Mouse (Mus musculus) liver, embryonic 11.5 days (tissue): ENCODE data around the gene Tfrc. TPM values are rescaled to one million over a fixed set of nuclear protein-coding genes. Genes with fewer than 3 reads are reported as not detected.

Experiments used
- ATAC-seq: fragments of 200-750 bp; cut with Nextera tagmentation; replicated peaks from 2 replicates; pipeline ENCODE4 v1.8.0; 2017; ENCODE audit warnings: moderate number of reproducible peaks, mild to moderate bottlenecking, moderate TSS enrichment, moderate library complexity; ENCODE audit not compliant: low FRiP score
- DNase-seq: peaks from one replicate; pipeline ENCODE4 v3.0.0-alpha.2; 2017; ENCODE audit warnings: low spot score
- H3K27ac ChIP-seq: fragments of 300-500 bp; sonication (generic); 2 replicates; pipeline ENCODE4 v1.5.1; 2014; ENCODE audit warnings: mild to moderate bottlenecking, low read depth, low read length, control low read depth
- H3K27me3 ChIP-seq: fragments of 300-500 bp; sonication (generic); replicated peaks from 2 replicates; pipeline ENCODE4 v1.6.1; 2014; ENCODE audit warnings: low read length, mixed read lengths; ENCODE audit not compliant: control insufficient read depth, insufficient read depth
- H3K36me3 ChIP-seq: fragments of 300-500 bp; sonication (generic); 2 replicates; pipeline ENCODE4 v1.6.1; 2014; ENCODE audit warnings: mild to moderate bottlenecking, low read length, moderate library complexity, mixed read lengths; ENCODE audit not compliant: control insufficient read depth, insufficient read depth
- H3K4me1 ChIP-seq: fragments of 300-500 bp; sonication (generic); replicated peaks from 2 replicates; pipeline ENCODE4 v1.6.1; 2014; ENCODE audit warnings: low read length, mixed read lengths; ENCODE audit not compliant: control insufficient read depth, insufficient read depth
- H3K4me2 ChIP-seq: fragments of 300-500 bp; sonication (generic); 2 replicates; pipeline ENCODE4 v1.6.1; 2014; ENCODE audit warnings: mild to moderate bottlenecking, control low read depth, moderate library complexity
- H3K4me3 ChIP-seq: fragments of 300-500 bp; sonication (generic); 2 replicates; pipeline ENCODE4 v1.5.1; 2014; ENCODE audit warnings: low read depth, low read length, control low read depth
- H3K9ac ChIP-seq: fragments of 300-500 bp; sonication (generic); 2 replicates; pipeline ENCODE4 v1.6.1; 2014; ENCODE audit warnings: low read depth, low read length, control low read depth
- H3K9me3 ChIP-seq: fragments of 300-500 bp; sonication (generic); 2 replicates; pipeline ENCODE4 v1.6.1; 2016; ENCODE audit warnings: low read length, inconsistent platforms, mixed read lengths; ENCODE audit not compliant: control insufficient read depth
- WGBS: fragments of 180-500 bp; shearing (Covaris S2); extraction: QIAGEN DNeasy Blood & Tissue Kit; methylation state at CpG from one replicate; pipeline ENCODE4 v1.1.7; 2014; 5-methylcytosine and 5-hydroxymethylcytosine counted together
- polyA plus RNA-seq: library from polyadenylated mRNA; unstranded; fragments of >200 nt; fragmentation: Nextera tagmentation; extraction: Ambion mirVana; gene quantifications from 2 replicates; pipeline ENCODE4 v1.2.1, GENCODE M21; 2014

The Tfrc gene
- polyA plus RNA-seq, 1 experiment from 2014 or later: 220 TPM

DNA sequence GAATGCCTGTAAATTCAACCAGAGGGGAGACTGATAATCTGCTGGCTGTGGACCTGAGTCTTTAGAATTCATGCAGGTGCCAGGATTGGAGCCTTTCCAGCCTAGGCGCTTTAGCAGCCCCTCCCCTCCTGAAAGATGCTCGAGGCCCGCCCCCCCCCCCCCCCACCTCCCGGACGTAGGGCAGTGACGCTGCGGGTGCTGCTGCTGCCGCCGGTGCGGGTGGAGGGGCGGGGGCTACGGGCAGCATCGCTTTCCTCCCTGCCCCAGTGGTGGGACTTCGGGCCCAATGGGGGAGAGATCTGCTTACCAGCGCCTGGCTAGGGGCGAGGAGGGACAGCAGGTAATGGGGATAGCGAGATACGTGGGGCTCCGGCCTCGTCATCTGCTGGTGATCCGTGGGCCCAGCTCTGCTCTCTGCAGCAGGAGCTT, 50.0 kb downstream of the Tfrc start:
- WGBS: 10% methylated on average over 9 of the region's 21 CpGs
- Histone ChIP-seq H3K9me3 (no peaks in the 10 kb centered on the region), H3K4me1 (peaks cover 69% of the 10 kb centered on the region), H3K4me3 (peak overlapping the region; percentile 38), H3K9ac (peak overlapping the region; percentile 43), H3K4me2 (peak overlapping the region; percentile 69), H3K36me3 (no peaks in the 10 kb centered on the region), H3K27ac (no peak overlapping the region), H3K27me3 (no peaks in the 10 kb centered on the region)
- no peak for ATAC-seq
- no peak for DNase-seq

DNA sequence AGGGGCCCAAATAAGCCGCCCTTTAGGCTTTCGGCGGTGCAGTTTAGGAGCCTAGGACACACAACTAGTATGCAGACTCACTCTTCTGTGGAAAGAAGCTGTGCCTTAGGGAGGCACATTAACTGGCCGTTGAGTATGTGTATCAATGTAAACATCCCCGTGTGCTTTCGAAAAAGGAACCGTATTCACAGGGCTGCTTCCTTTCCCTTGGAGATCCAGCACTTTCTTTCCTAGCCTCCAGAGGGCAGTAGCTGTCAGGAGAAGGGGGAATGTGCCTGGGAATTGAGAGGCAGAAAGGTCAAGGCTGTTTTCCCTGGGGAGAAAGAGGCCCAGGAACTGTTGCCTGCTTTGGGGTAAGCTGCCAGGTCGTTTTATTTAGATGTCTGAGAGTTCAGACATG, 50.7 kb downstream of the Tfrc start:
- peaks cover 75% of the 10 kb centered on the region for H3K4me1 ChIP-seq
- no peak overlapping the region for H3K4me3 ChIP-seq
- no peak for ATAC-seq
- DNase-seq: no peak
- WGBS: 14% methylated on average over 8 of the region's 8 CpGs
- H3K4me2 ChIP-seq: peak overlapping the region; percentile 69
- 0 out of 2 replicates have a peak overlapping the region, but pooled peaks have one; percentile 15 for H3K9ac ChIP-seq
- no peak overlapping the region for H3K27ac ChIP-seq
- H3K9me3 ChIP-seq: no peaks in the 10 kb centered on the region
- H3K36me3 ChIP-seq: no peaks in the 10 kb centered on the region
- H3K27me3 ChIP-seq: no peaks in the 10 kb centered on the region

DNA sequence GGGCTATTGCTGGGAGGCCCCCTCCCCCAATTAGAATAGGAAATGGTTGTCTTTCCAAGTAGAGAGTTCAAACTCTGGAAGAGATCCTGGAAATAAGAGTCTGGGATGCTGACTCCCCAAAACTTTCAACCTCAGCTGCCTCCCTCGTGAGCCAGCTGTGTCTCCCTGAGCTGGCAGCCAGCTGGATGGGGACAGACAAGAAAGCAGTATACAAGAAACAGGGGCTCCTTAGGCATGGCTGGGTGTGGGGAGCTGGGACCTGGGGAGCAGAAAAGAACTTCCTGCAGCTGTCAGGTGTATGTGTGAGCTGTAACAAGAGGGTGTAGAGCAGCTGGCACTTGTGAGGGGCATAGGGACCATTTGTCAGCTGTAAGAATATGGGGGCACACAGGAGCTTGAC, 51.4 kb downstream of the Tfrc start:
- peak overlapping the region; percentile 48 for H3K27ac ChIP-seq

DNA sequence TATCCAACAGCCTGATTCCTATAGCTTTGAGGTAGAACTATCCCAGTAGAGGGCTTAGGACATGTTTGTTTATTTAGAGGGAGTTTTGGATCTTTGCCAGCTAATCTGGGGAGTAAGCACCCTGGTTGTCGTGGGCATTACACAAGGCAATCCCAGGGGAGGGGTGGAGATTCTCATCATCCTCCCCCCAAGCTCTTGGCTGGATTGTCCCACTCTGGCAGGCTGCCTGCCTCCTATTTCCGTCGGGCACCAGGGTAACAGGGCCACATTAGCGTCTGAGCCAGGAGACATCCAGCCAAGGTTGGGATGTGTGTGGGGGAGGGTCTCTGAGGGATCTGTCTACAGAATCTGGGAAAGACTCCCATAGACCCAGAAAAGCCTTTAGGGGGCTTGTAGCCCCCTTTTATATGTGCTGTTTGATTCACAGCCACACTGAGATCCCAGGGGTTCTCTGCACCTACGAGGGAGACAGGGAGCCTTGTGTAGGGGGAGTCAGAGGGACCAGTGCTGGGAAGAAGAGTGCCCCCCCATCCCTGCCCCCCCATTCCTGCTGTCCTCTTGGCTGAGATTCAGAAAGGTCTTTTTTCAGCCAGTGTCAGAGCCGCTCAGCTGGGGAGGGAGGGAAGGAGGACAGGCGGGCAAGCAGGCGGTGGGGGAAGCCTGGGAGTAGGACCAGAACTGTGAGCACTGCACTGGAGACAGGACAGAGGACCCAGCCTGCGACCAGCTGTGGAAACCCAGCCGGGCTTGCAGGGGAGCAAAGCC, 52.0 kb downstream of the Tfrc start:
- H3K9me3 ChIP-seq: no peaks in the 10 kb centered on the region
- no peak for DNase-seq
- peak overlapping the region; percentile 35 for H3K4me2 ChIP-seq
- no peaks in the 10 kb centered on the region for H3K27me3 ChIP-seq
- H3K36me3 ChIP-seq: no peaks in the 10 kb centered on the region
- peaks cover 88% of the 10 kb centered on the region for H3K4me1 ChIP-seq
- H3K4me3 ChIP-seq: no peak overlapping the region
- 38% methylated on average over 10 of the region's 10 CpGs for WGBS
- no peak for ATAC-seq
- peak overlapping the region; percentile 20; the same call in 1 of the 2 replicates for H3K9ac ChIP-seq
- H3K27ac ChIP-seq: peak overlapping the region; percentile 48; the same call in 1 of the 2 replicates

More for the DNA sequence above, 51.4 kb downstream of the Tfrc start:
- Histone ChIP-seq H3K36me3 (no peaks in the 10 kb centered on the region), H3K4me2 (no peak overlapping the region), H3K9ac (peak overlapping the region; percentile 37; the same call in 1 of the 2 replicates), H3K4me3 (no peak overlapping the region), H3K4me1 (peaks cover 82% of the 10 kb centered on the region), H3K27me3 (no peaks in the 10 kb centered on the region), H3K9me3 (no peaks in the 10 kb centered on the region)
- DNase-seq (no peak), ATAC-seq (no peak)
- WGBS: 67% methylated on average over 1 of the region's 1 CpGs

DNA sequence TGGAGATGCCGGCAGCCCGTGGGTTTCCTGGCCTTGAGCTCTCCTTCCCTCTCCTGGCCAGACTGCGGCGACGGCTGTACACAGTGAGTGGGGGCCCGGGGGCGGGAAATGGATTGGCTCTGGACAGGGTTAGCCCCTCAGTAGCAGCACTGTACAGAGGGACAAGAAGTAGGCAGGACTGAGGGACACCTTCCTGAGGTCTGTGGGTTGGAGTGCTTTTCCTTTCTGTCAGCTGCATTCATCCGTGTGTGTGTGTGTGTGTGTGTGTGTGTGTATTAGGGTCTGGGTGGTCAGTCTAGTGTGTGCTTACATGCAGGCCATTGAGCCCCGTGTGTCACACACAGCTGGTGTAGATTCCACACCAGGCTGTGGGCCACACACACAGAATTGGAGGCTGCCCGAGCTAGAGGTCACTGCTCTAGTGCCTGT, 52.8 kb downstream of the Tfrc start:
- peak overlapping the region; percentile 35 for H3K4me2 ChIP-seq
- no peaks in the 10 kb centered on the region for H3K36me3 ChIP-seq
- H3K4me3 ChIP-seq: no peak overlapping the region
- DNase-seq (no peak), ATAC-seq (no peak)
- H3K27ac ChIP-seq: peak overlapping the region; percentile 9; the same call in 1 of the 2 replicates
- H3K9ac ChIP-seq: peak overlapping the region; percentile 39; the same call in 1 of the 2 replicates
- WGBS: 55% methylated on average over 10 of the region's 10 CpGs
- H3K9me3 ChIP-seq: no peaks in the 10 kb centered on the region
- no peaks in the 10 kb centered on the region for H3K27me3 ChIP-seq
- peaks cover 90% of the 10 kb centered on the region for H3K4me1 ChIP-seq

DNA sequence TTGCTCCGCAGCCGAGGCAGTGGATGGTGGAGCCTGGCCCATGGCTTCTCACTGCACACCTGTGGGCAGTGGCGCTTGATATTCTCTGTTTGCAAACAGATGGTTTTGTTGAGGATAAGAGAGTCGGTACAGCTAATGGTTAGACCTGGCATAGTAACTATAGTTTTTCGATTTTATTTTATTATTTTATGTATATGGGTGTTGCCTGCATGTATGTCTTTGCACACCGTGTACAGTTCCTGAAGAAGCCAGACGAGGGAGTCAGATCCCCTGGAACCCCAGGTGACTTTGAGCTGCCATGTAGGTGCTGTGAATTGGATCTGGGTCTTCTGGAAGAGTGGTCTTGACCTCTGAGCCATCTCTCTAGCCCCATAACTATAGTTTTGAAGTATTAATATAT, 53.7 kb downstream of the Tfrc start:
- Histone ChIP-seq H3K4me2 (no peak overlapping the region), H3K4me3 (no peak overlapping the region), H3K9ac (no peak overlapping the region)

DNA sequence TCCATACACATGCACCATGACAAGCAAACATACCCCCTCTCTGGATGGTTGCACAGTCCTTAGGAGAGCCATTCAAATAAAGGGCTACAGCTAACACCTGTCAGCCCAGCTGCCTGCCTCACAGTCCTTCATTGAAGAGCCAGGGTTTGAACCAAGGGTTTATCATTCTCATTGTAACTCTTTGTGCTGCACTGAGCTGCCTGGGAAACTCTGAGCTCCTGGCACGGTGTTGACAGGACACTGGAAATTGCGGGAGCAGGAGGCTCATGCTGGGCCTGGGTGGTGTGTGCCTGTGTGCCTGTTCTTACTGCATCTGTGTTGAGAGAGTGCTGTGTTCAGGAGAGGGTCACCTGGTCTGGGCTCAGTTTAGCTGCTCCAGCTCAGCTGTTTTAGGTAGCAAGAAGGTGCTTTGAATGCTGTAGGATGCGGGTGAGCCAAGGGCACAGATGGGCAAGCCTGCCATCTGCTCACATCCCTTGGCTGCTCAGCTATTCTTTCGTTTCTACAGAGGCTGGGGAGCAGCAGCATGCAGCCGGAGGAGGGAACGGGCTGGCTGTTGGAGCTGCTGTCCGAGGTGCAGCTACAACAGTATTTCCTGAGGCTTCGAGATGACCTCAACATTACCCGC, 54.6 kb downstream of the Tfrc start:
- no peak overlapping the region for H3K27ac ChIP-seq
- ATAC-seq: no peak
- H3K4me1 ChIP-seq: peaks cover 97% of the 10 kb centered on the region
- DNase-seq: no peak
- H3K9me3 ChIP-seq: no peaks in the 10 kb centered on the region
- 0 out of 2 replicates have a peak overlapping the region, but pooled peaks have one; percentile 9 for H3K4me2 ChIP-seq
- H3K4me3 ChIP-seq: no peak overlapping the region
- H3K9ac ChIP-seq: no peak overlapping the region
- 84% methylated on average over 9 of the region's 9 CpGs for WGBS
- H3K27me3 ChIP-seq: no peaks in the 10 kb centered on the region
- peaks cover 3% of the 10 kb centered on the region; the same call in 1 of the 2 replicates for H3K36me3 ChIP-seq

More for the DNA sequence above, 53.7 kb downstream of the Tfrc start:
- Histone ChIP-seq H3K27ac (no peak overlapping the region), H3K9me3 (no peaks in the 10 kb centered on the region), H3K27me3 (no peaks in the 10 kb centered on the region), H3K4me1 (peaks cover 92% of the 10 kb centered on the region), H3K36me3 (no peaks in the 10 kb centered on the region)
- WGBS: 89% methylated on average over 7 of the region's 7 CpGs
- ATAC-seq (no peak), DNase-seq (no peak)

DNA sequence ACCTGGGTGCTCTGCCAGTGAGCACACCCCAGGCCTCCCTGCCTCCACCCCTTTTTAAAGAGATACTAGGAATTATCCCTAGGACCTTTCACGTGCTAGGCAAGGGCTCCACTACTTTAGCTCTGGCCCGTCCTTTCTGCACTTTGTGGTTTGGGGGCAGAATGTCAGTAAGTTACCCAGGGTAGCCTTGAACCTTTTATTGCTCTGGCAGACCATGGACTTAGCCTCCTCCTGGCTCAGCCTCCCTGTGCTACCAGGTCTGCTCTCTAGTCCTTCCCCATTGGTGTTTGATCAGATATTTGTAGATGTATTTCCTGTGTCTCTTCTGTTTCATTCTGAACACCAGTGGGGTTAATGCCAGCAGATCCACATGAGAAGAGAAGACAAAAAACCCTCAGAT, 55.5 kb downstream of the Tfrc start:
- DNase-seq: no peak
- peaks cover 89% of the 10 kb centered on the region for H3K4me1 ChIP-seq
- H3K27me3 ChIP-seq: no peaks in the 10 kb centered on the region
- peak overlapping the region; percentile 39; the same call in 1 of the 2 replicates for H3K4me2 ChIP-seq
- no peak overlapping the region for H3K4me3 ChIP-seq
- WGBS: 44% methylated on average over 2 of the region's 2 CpGs
- peaks cover 3% of the 10 kb centered on the region; the same call in 1 of the 2 replicates for H3K36me3 ChIP-seq
- H3K9me3 ChIP-seq: no peaks in the 10 kb centered on the region
- no peak for ATAC-seq
- 0 out of 2 replicates have a peak overlapping the region, but pooled peaks have one; percentile 27 for H3K9ac ChIP-seq
- H3K27ac ChIP-seq: peak overlapping the region; percentile 94; the same call in 1 of the 2 replicates
